Mouse (Mus musculus) R1 (cell line): Measurements from ENCODE around the gene Ankar.

ENCODE experiments used
- DNase-seq: peaks from one replicate; pipeline ENCODE4 v3.0.0-alpha.2; 2018; ENCODE audit warnings: low read depth, low spot score

Ankar gene

GRCm38 (mm10) chr1:72711684-72712083 is 11.3 kb upstream of the Ankar start:
- DNase-seq = no peak

- peak; percentile 98 for DNase-seq
These were observed 10.6 kb upstream of the Ankar start, which contains the start of gene Rpl37a for GRCm38 (mm10) chr1:72710753-72711653. Gene Rpl37a, plus strand, starts transcription at chr1:72711290.

- no peak for DNase-seq
These were observed 7.1 kb upstream of the Ankar start for GRCm38 (mm10) chr1:72707525-72707924.

- no peak for DNase-seq
These were observed 1.7 kb downstream of the Ankar start for GRCm38 (mm10) chr1:72698651-72699050.

- peak; percentile 31 for DNase-seq
These were observed 4.1 kb downstream of the Ankar start for GRCm38 (mm10) chr1:72696256-72696655.

GRCm38 (mm10) chr1:72673070-72673469 is 27.3 kb downstream of the Ankar start:
- DNase-seq = peak; percentile 6

GRCm38 (mm10) chr1:72640658-72641410 is 59.5 kb downstream of the Ankar start:
- peak; percentile 95 for DNase-seq

- DNase-seq = peak; percentile 10
These were observed 65.2 kb downstream of the Ankar start for GRCm38 (mm10) chr1:72635221-72635620.

GRCm38 (mm10) chr1:72612172-72612571 is 88.2 kb downstream of the Ankar start:
- no peak for DNase-seq

GRCm38 (mm10) chr1:72609887-72610877 is 90.2 kb downstream of the Ankar start:
- DNase-seq = peak; percentile 46

- no peak for DNase-seq
These were observed 91.2 kb downstream of the Ankar start for GRCm38 (mm10) chr1:72609129-72609528.

- DNase-seq = no peak
These were observed 94.1 kb downstream of the Ankar start for GRCm38 (mm10) chr1:72606186-72606673.

- no peak for DNase-seq
These were observed 97.6 kb downstream of the Ankar start for GRCm38 (mm10) chr1:72602803-72603202.

- DNase-seq = no peak
These were observed 98.2 kb downstream of the Ankar start for GRCm38 (mm10) chr1:72602186-72602585.

- DNase-seq = no peak
These were observed 99.1 kb downstream of the Ankar start for GRCm38 (mm10) chr1:72601233-72601632.

GRCm38 (mm10) chr1:72600778-72601177 is 99.6 kb downstream of the Ankar start:
- no peak for DNase-seq

- no peak for DNase-seq
These were observed 101.0 kb downstream of the Ankar start for GRCm38 (mm10) chr1:72599146-72600101.

GRCm38 (mm10) chr1:72596231-72596630 is 104.1 kb downstream of the Ankar start:
- DNase-seq = no peak

GRCm38 (mm10) chr1:72595686-72596085 is 104.7 kb downstream of the Ankar start:
- DNase-seq = no peak
